Mouse (Mus musculus) neural tube, embryonic 10.5 days (tissue): ENCODE measurements at regions not wholly inside any gene's neighbourhood (a gene's known extent, or its start where the extent isn't known, plus 50 kb on each side); places are given as distances from the start of the nearest gene placed in this dataset.

Experiments
- DNase-seq: peaks from one replicate; pipeline ENCODE4 v3.0.0-alpha.2; 2017; ENCODE audit warnings: low spot score; ENCODE audit errors: extremely low spot score

- DNase-seq, result no peak
Observed at GRCm38 (mm10) chr6:143714461-143714860, 547.4 kb downstream of the Etnk1 start.

- DNase-seq, result no peak
Observed at GRCm38 (mm10) chr6:143750074-143750473, 583.1 kb downstream of the Etnk1 start.

- DNase-seq, result no peak
Observed at GRCm38 (mm10) chr6:143751076-143752070, 584.4 kb downstream of the Etnk1 start.

GRCm38 (mm10) chr6:143757462-143757861, 590.4 kb downstream of the Etnk1 start:
- DNase-seq, result no peak

GRCm38 (mm10) chr6:143768115-143768514, 601.1 kb downstream of the Etnk1 start:
- DNase-seq, result no peak
